Mouse (Mus musculus) lung, adult 2 months (tissue): ENCODE measurements around the gene Itgam.

Experiments used
- CTCF ChIP-seq: fragments of 200-500 bp; IDR thresholded peaks from 2 replicates; pipeline ENCODE4 v1.5.1; 2011; ENCODE audit warnings: mild to moderate bottlenecking, low read length, control low read depth; ENCODE audit not compliant: insufficient read depth
- POLR2A ChIP-seq: fragments of 200-500 bp; IDR thresholded peaks from 2 replicates; pipeline ENCODE4 v1.6.1; 2011; ENCODE audit warnings: low read depth, mild to moderate bottlenecking, control low read depth, low read length, borderline replicate concordance; ENCODE audit errors: extremely low read depth

DNA sequence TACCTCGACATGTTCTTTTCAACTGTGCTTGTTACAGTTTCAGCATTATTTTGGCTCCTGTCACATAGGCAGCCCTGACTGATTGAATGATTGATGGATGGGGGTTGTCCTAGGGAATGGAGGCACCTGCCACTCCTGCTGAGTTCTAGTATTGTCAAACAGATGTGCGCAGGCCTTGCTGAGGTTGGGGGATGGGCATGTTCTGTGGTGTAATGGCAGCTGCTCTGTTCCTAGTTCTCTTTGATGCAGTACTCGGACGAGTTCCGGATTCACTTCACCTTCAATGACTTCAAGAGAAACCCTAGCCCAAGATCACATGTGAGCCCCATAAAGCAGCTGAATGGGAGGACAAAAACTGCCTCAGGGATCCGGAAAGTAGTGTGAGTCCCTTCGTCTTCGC is 17.6 kb downstream of the Itgam start:
- TF ChIP-seq POLR2A (no peak), CTCF (no peak)
